Mouse (Mus musculus): ENCODE measurements at regions not wholly inside any gene's neighbourhood (a gene's known extent, or its start where the extent isn't known, plus 50 kb on each side); places are given as distances from the start of the nearest gene placed in this dataset.

GRCm38 (mm10) chrX:13344701-13345100 is 63.9 kb downstream of the Ddx3x start:
- H3K4me3 ChIP-seq (replicated peaks) = 0 out of 2 replicates have a peak overlapping the region, but pooled peaks have one; percentile 7
- under 1% methylated on average over 5 of the region's 5 CpGs for WGBS
- H3K27ac ChIP-seq = peak overlapping the region; percentile 93
- no peaks in the 10 kb centered on the region for H3K9me3 ChIP-seq (replicated peaks)
- peaks cover 23% of the 10 kb centered on the region for H3K27me3 ChIP-seq
- no peaks in the 10 kb centered on the region for H3K36me3 ChIP-seq
- peak overlapping the region; percentile 31; the same call in 1 of the 2 replicates for H3K9ac ChIP-seq
- H3K4me1 ChIP-seq = peaks cover 24% of the 10 kb centered on the region
- H3K4me2 ChIP-seq = peak overlapping the region; percentile 62
- ATAC-seq (replicated peaks; ENCODE audit: low FRiP score) = peak; percentile 63; the same call in 1 of the 2 replicates

GRCm38 (mm10) chrX:13345126-13345525 is 64.4 kb downstream of the Ddx3x start:
- peak overlapping the region; percentile 31; the same call in 1 of the 2 replicates for H3K9ac ChIP-seq
- peaks cover 24% of the 10 kb centered on the region for H3K4me1 ChIP-seq
- 0 out of 2 replicates have a peak overlapping the region, but pooled peaks have one; percentile 7 for H3K4me3 ChIP-seq (replicated peaks)
- H3K27ac ChIP-seq = peak overlapping the region; percentile 93
- 16% methylated on average over 5 of the region's 5 CpGs for WGBS
- peaks cover 27% of the 10 kb centered on the region for H3K27me3 ChIP-seq
- H3K9me3 ChIP-seq (replicated peaks) = no peaks in the 10 kb centered on the region
- 0 out of 2 replicates have a peak, but pooled peaks have one; percentile 5 for ATAC-seq (replicated peaks; ENCODE audit: low FRiP score)
- H3K4me2 ChIP-seq = peak overlapping the region; percentile 62
- H3K36me3 ChIP-seq = no peaks in the 10 kb centered on the region

- peak overlapping the region; percentile 93 for H3K27ac ChIP-seq
- no peaks in the 10 kb centered on the region for H3K36me3 ChIP-seq
- peak; percentile 42 for ATAC-seq (replicated peaks; ENCODE audit: low FRiP score)
- peak overlapping the region; percentile 46 for H3K4me3 ChIP-seq (replicated peaks)
- 13% methylated on average over 21 of the region's 21 CpGs for WGBS
- peaks cover 36% of the 10 kb centered on the region for H3K27me3 ChIP-seq
- no peak overlapping the region for H3K9ac ChIP-seq
- peaks cover 24% of the 10 kb centered on the region for H3K4me1 ChIP-seq
- H3K9me3 ChIP-seq (replicated peaks) = no peaks in the 10 kb centered on the region
- peak overlapping the region; percentile 62 for H3K4me2 ChIP-seq
These were observed 65.4 kb downstream of the Ddx3x start for GRCm38 (mm10) chrX:13346011-13346631.

- 3% methylated on average over 5 of the region's 5 CpGs for WGBS
- peak; percentile 20; the same call in 1 of the 2 replicates for ATAC-seq (replicated peaks; ENCODE audit: low FRiP score)
- no peaks in the 10 kb centered on the region for H3K9me3 ChIP-seq (replicated peaks)
- no peak overlapping the region for H3K9ac ChIP-seq
- H3K4me2 ChIP-seq = peak overlapping the region; percentile 62
- H3K4me1 ChIP-seq = peaks cover 24% of the 10 kb centered on the region
- H3K27ac ChIP-seq = peak overlapping the region; percentile 93
- H3K27me3 ChIP-seq = peaks cover 39% of the 10 kb centered on the region
- peak overlapping the region; percentile 46 for H3K4me3 ChIP-seq (replicated peaks)
- no peaks in the 10 kb centered on the region for H3K36me3 ChIP-seq
These were observed 65.9 kb downstream of the Ddx3x start for GRCm38 (mm10) chrX:13346696-13347026.

GRCm38 (mm10) chrX:13347027-13347840 is 66.5 kb downstream of the Ddx3x start:
- H3K9ac ChIP-seq = no peak overlapping the region
- ATAC-seq (replicated peaks; ENCODE audit: low FRiP score) = peak; percentile 91
- 9% methylated on average over 27 of the region's 27 CpGs for WGBS
- peaks cover 43% of the 10 kb centered on the region for H3K27me3 ChIP-seq
- H3K9me3 ChIP-seq (replicated peaks) = no peaks in the 10 kb centered on the region
- peak overlapping the region; percentile 93 for H3K27ac ChIP-seq
- H3K4me3 ChIP-seq (replicated peaks) = peak overlapping the region; percentile 46
- peaks cover 24% of the 10 kb centered on the region for H3K4me1 ChIP-seq
- H3K36me3 ChIP-seq = no peaks in the 10 kb centered on the region
- peak overlapping the region; percentile 62 for H3K4me2 ChIP-seq

GRCm38 (mm10) chrX:13348415-13348814 is 67.6 kb downstream of the Ddx3x start:
- Histone ChIP-seq H3K9ac (no peak overlapping the region), H3K4me2 (no peak overlapping the region), H3K36me3 (no peaks in the 10 kb centered on the region), H3K27me3 (peaks cover 47% of the 10 kb centered on the region), H3K9me3 (replicated peaks) (no peaks in the 10 kb centered on the region), H3K4me1 (peaks cover 24% of the 10 kb centered on the region), H3K4me3 (replicated peaks) (no peak overlapping the region), H3K27ac (no peak overlapping the region)
- ATAC-seq (replicated peaks; ENCODE audit: low FRiP score) = no peak
- WGBS = 80% methylated on average over 1 of the region's 1 CpGs

GRCm38 (mm10) chrX:13350461-13350860 is 69.7 kb downstream of the Ddx3x start:
- H3K9me3 ChIP-seq (replicated peaks) = no peaks in the 10 kb centered on the region
- H3K27me3 ChIP-seq = peaks cover 51% of the 10 kb centered on the region
- no peak for ATAC-seq (replicated peaks; ENCODE audit: low FRiP score)
- peaks cover 11% of the 10 kb centered on the region for H3K4me1 ChIP-seq
- no peaks in the 10 kb centered on the region for H3K36me3 ChIP-seq
- no peak overlapping the region for H3K27ac ChIP-seq
- H3K4me3 ChIP-seq (replicated peaks) = no peak overlapping the region
- H3K4me2 ChIP-seq = no peak overlapping the region
- H3K9ac ChIP-seq = no peak overlapping the region
- WGBS = 78% methylated on average over 3 of the region's 3 CpGs

DNA sequence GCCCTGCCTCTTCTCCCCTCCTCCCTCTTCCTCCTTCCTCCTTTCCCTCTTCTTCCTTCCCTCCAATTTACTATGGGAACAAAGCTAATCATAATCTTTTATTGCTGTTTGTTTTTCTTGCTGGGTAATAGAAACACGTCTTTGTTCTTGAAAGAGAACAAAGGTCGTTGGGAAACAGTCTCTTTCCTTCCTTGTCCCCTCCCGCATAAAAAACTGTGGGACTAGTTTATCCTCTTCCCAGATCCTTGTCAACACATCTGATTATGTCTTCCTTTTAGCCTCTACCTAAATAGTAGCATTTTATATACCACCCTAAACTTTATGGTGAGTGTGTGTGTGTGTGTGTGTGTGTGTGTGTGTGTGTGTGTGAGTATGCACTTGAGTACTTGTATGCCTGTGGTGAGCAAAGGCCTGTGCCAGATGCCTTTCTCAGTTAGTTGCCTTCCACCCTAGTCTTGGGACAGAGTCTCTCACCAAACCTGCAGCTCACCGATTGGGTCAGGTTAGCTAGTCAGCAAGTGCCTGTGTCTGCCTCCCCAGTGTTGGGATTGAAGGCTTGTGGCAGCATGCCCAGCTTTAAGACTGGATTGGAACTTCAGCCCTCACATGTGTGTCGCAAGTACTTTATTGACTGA is 76.5 kb downstream of the Ddx3x start:
- Histone ChIP-seq H3K9ac (no peak overlapping the region), H3K27me3 (peaks cover 32% of the 10 kb centered on the region), H3K27ac (no peak overlapping the region), H3K9me3 (replicated peaks) (no peaks in the 10 kb centered on the region), H3K4me3 (replicated peaks) (no peak overlapping the region), H3K4me2 (no peak overlapping the region), H3K36me3 (no peaks in the 10 kb centered on the region), H3K4me1 (no peaks in the 10 kb centered on the region)
- 57% methylated on average over 5 of the region's 5 CpGs for whole genome bisulfite sequencing
- ATAC-seq (replicated peaks; ENCODE audit: low FRiP score) = no peak

- no peak overlapping the region for H3K4me3 ChIP-seq (replicated peaks)
- ATAC-seq (replicated peaks; ENCODE audit: low FRiP score) = no peak
- no peak overlapping the region for H3K4me2 ChIP-seq
- no peaks in the 10 kb centered on the region for H3K9me3 ChIP-seq (replicated peaks)
- WGBS = 72% methylated on average over 3 of the region's 3 CpGs
- H3K36me3 ChIP-seq = no peaks in the 10 kb centered on the region
- no peak overlapping the region for H3K9ac ChIP-seq
- H3K4me1 ChIP-seq = no peaks in the 10 kb centered on the region
- no peak overlapping the region for H3K27ac ChIP-seq
- H3K27me3 ChIP-seq = peaks cover 31% of the 10 kb centered on the region
These were observed 77.2 kb downstream of the Ddx3x start for GRCm38 (mm10) chrX:13357973-13358372.

GRCm38 (mm10) chrX:13360436-13360835 is 79.7 kb downstream of the Ddx3x start:
- WGBS = 92% methylated on average over 5 of the region's 5 CpGs
- peaks cover 25% of the 10 kb centered on the region for H3K27me3 ChIP-seq
- H3K4me1 ChIP-seq = no peaks in the 10 kb centered on the region
- H3K4me3 ChIP-seq (replicated peaks) = no peak overlapping the region
- H3K27ac ChIP-seq = no peak overlapping the region
- H3K9me3 ChIP-seq (replicated peaks) = no peaks in the 10 kb centered on the region
- no peak overlapping the region for H3K4me2 ChIP-seq
- H3K9ac ChIP-seq = no peak overlapping the region
- ATAC-seq (replicated peaks; ENCODE audit: low FRiP score) = no peak
- H3K36me3 ChIP-seq = no peaks in the 10 kb centered on the region

DNA sequence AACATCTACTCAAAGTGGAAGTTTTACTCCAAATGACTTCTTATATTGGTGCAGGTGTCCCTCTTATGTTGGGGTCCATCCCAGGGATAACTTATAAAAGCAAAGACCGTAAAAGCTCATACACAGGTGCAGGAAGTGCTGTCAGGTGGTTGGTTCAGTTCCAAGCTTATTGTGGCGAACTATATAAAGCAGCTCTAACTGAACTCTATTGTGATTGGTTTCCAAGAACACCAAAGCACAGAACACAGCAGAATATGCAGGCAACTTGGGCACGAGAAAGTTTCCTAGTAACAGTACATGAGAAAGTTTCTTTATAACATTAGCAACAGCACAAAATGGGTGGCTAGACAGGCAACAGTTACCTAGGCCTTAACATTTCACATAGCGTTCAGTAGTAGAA is 89.5 kb downstream of the Ddx3x start:
- ATAC-seq (replicated peaks; ENCODE audit: low FRiP score) = no peak
- WGBS = 85% methylated on average over 4 of the region's 4 CpGs
- peaks cover 30% of the 10 kb centered on the region for H3K27me3 ChIP-seq

GRCm38 (mm10) chrX:13372752-13373151 is 92.0 kb downstream of the Ddx3x start:
- H3K9ac ChIP-seq = no peak overlapping the region
- no peak for ATAC-seq (replicated peaks; ENCODE audit: low FRiP score)
- no peak overlapping the region for H3K4me3 ChIP-seq (replicated peaks)
- no peaks in the 10 kb centered on the region for H3K36me3 ChIP-seq
- H3K9me3 ChIP-seq (replicated peaks) = no peaks in the 10 kb centered on the region
- H3K27me3 ChIP-seq = peaks cover 32% of the 10 kb centered on the region
- WGBS = 81% methylated on average over 4 of the region's 4 CpGs
- H3K4me2 ChIP-seq = no peak overlapping the region
- no peak overlapping the region for H3K27ac ChIP-seq
- H3K4me1 ChIP-seq = no peaks in the 10 kb centered on the region

More for the DNA sequence above, 89.5 kb downstream of the Ddx3x start:
- H3K27ac ChIP-seq = no peak overlapping the region
- no peak overlapping the region for H3K4me2 ChIP-seq
- H3K9me3 ChIP-seq (replicated peaks) = no peaks in the 10 kb centered on the region
- H3K36me3 ChIP-seq = no peaks in the 10 kb centered on the region
- H3K4me3 ChIP-seq (replicated peaks) = no peak overlapping the region
- H3K4me1 ChIP-seq = no peaks in the 10 kb centered on the region
- H3K9ac ChIP-seq = no peak overlapping the region

Measured in kidney, embryonic 15.5 days (tissue).